Mouse (Mus musculus) layer of hippocampus, adult 2 months (tissue): ENCODE results near the gene Krtap31-2. TPM values are rescaled to one million over a fixed set of nuclear protein-coding genes. Genes with fewer than 3 reads are reported as not detected.

Experiments
- DNase-seq, 2 experiments: peaks; one replicate each; pipeline ENCODE4 v3.0.0; 2022; ENCODE audit warnings: low spot score in 2 of 2
- H3K27ac ChIP-seq: fragments of 200-600 bp; 2 replicates; pipeline ENCODE4 v1.8.1; 2022
- H3K4me3 ChIP-seq: fragments of 200-600 bp; 2 replicates; pipeline ENCODE4 v1.8.1; 2022; ENCODE audit warnings: mild to moderate bottlenecking
- CTCF ChIP-seq: fragments of 200-600 bp; conservative IDR thresholded peaks from 2 replicates; pipeline ENCODE4 v1.8.1; 2022; ENCODE audit warnings: antibody characterized with exemption, mild to moderate bottlenecking, moderate library complexity
- long read RNA-seq, 2 experiments: library from polyadenylated mRNA; stranded (forward); transcript quantifications; one replicate each; pipeline ENCODE4 v2.0.0; 2021; ENCODE audit warnings: borderline mapping rate in 2 of 2
- total RNA-seq, 2 experiments: library from RNA; stranded (reverse); gene quantifications; 2 replicates each; pipeline ENCODE4 v1.2.3; 2021

The Krtap31-2 gene
- not detected for total RNA-seq
- long read RNA-seq, experiment 1, result 0 reads
- long read RNA-seq, experiment 2, result 0 reads

DNA sequence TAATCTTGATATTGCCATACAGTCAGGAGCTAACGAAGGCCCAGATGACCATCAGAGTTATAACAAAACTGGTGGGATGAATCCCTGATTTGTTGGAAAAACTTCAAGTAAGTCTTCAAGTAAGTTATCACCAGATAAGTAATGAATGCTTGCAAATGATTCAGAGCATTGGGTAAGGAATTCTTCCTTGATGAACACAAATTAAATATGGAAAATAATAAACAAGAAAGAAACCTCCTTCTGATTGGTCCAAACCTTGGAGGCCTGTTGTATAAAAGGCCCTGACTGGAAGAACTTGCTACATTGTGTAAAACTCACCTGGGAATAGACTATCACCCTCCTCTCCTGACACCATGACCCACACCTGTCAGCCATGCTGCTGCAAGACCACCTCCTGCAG lies at the start of gene Krtap31-2:
Krtap31-2 (plus strand) TSS at position 301 of the 400 bp plus-strand sequence.
- DNase-seq, result no peak
- no peak within 1 kb of the TSS for H3K4me3 ChIP-seq
- TF ChIP-seq CTCF, result no peak
- H3K27ac ChIP-seq, result no peak within 1 kb of the TSS

GRCm38 (mm10) chr11:99907620-99908019 lies 28.5 kb upstream of the Krtap31-2 start, which contains the start of gene Krtap31-1:
TSS of gene Krtap31-1 (plus strand) at chr11:99907920.
- no peak for DNase-seq
- Histone ChIP-seq H3K27ac (no peak within 1 kb of the TSS), H3K4me3 (no peak within 1 kb of the TSS)
- no peak for TF ChIP-seq CTCF

GRCm38 (mm10) chr11:99914451-99914850 lies 21.6 kb upstream of the Krtap31-2 start, which contains the start of gene Gm11565:
TSS of gene Gm11565 (plus strand) at chr11:99914751.
- TF ChIP-seq CTCF, result no peak
- DNase-seq, result no peak
- Histone ChIP-seq H3K27ac (no peak within 1 kb of the TSS), H3K4me3 (no peak within 1 kb of the TSS)

GRCm38 (mm10) chr11:99937751-99938264 lies 1.7 kb downstream of the Krtap31-2 start:
- TF ChIP-seq CTCF, result no peak

GRCm38 (mm10) chr11:99948175-99948574 lies 12.1 kb downstream of the Krtap31-2 start, which contains the start of gene Krtap9-5:
TSS of gene Krtap9-5 (plus strand) at chr11:99948475.
- TF ChIP-seq CTCF, result no peak
- no peak within 1 kb of the TSS for H3K4me3 ChIP-seq
- H3K27ac ChIP-seq, result no peak within 1 kb of the TSS
- no peak for DNase-seq

More at GRCm38 (mm10) chr11:99937751-99938264, 1.7 kb downstream of the Krtap31-2 start:
- Histone ChIP-seq H3K27ac (no peak overlapping the region), H3K4me3 (no peak overlapping the region)
- no peak for DNase-seq

GRCm38 (mm10) chr11:99964213-99964612 lies 28.1 kb downstream of the Krtap31-2 start:
- peak; percentile 16 for TF ChIP-seq CTCF
- DNase-seq, result no peak
- no peak overlapping the region for H3K27ac ChIP-seq
- no peak overlapping the region for H3K4me3 ChIP-seq

DNA sequence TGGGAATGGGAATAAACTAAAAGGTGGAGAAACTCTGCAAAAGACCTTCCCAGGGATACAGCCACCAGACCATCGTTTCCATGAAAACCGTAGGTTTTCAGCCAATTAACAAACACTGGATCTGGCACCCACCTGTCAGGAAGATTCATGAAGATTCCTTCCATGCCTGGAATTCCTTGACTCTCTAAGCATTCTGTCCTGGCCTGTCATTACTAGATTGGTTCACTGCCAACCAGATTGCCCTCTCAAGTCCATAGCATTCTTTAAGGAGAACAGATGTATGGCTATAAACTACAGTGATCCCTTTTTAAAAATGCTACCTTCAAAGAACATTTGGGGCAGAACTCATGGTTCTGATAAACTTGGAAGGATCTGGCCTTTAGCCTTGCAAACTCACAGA lies 29.9 kb downstream of the Krtap31-2 start:
- Histone ChIP-seq H3K27ac (no peak overlapping the region), H3K4me3 (no peak overlapping the region)
- TF ChIP-seq CTCF, result no peak
- no peak for DNase-seq

- DNase-seq, result no peak
- Histone ChIP-seq H3K27ac (no peak within 1 kb of the TSS), H3K4me3 (no peak within 1 kb of the TSS)
- no peak for TF ChIP-seq CTCF
Observed at GRCm38 (mm10) chr11:99978953-99979352, 42.9 kb downstream of the Krtap31-2 start, which contains the start of gene Krtap29-1. TSS of gene Krtap29-1 (minus strand) at chr11:99979053.

DNA sequence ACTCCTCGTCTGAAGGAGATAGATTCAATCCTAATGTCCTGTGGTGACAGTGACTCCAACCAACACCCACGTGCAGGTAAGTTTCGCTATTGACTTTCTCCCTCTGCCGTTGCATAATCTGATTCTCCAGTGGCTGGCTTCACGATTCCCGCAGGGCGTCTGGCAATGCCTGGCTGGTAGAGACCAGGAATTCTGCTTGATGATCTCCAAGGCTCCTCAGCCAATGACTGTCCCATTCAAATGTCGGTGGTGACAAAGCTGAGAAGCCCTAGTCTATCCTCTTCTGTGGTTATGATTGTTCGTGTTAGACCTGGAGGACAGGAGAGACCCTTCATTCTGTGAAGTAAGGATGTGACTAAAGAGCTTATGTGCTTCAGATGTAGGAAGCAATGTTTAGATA lies 46.6 kb downstream of the Krtap31-2 start:
- TF ChIP-seq CTCF, result no peak
- no peak overlapping the region for H3K27ac ChIP-seq
- H3K4me3 ChIP-seq, result no peak overlapping the region
- no peak for DNase-seq

- Histone ChIP-seq H3K27ac (no peak overlapping the region), H3K4me3 (no peak overlapping the region)
- no peak for TF ChIP-seq CTCF
- no peak for DNase-seq
Observed at GRCm38 (mm10) chr11:99983442-99983841, 47.4 kb downstream of the Krtap31-2 start.

DNA sequence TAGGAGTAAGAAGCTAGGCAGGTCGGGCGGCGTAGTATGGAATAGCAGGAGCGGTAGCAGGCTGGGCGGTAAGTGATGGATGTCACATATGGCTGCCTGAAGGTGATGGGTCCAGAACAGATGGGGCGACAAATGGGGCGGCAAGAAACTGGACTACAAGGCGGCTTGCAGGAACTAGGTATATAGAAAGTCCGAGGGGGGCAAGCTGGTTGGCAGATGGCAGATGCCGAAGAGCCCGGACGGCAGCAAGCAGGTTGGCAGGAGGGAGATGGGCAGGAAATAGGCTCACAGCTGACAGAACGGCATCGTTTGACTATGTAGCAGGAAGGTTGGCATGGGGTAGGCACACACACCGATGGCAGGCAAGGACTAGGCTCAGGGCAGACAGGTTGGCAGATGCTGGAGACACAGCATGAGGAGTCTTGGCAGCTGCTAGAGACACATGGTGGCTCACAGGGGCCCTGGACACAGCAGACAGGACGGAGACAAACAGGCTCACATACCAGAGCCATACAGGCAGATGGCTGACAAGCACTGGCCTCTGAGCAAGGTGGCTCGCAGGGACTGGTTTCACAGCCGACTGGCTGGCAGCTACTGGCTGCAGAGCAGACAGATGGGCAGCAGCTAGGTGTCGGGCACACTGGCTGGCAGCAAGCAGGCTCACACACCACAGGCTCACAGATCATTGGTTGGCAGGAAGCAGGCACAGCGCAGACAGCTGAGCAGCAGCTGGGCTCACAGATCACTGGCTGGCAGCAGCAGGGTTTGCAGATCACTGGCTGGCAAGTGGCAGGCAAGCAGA lies 49.4 kb downstream of the Krtap31-2 start:
- TF ChIP-seq CTCF, result no peak
- Histone ChIP-seq H3K4me3 (0 out of 2 replicates have a peak overlapping the region, but pooled peaks have one; percentile 11), H3K27ac (0 out of 2 replicates have a peak overlapping the region, but pooled peaks have one; percentile 32)
- peak in 1 of 2 experiments; percentile 37 for DNase-seq

DNA sequence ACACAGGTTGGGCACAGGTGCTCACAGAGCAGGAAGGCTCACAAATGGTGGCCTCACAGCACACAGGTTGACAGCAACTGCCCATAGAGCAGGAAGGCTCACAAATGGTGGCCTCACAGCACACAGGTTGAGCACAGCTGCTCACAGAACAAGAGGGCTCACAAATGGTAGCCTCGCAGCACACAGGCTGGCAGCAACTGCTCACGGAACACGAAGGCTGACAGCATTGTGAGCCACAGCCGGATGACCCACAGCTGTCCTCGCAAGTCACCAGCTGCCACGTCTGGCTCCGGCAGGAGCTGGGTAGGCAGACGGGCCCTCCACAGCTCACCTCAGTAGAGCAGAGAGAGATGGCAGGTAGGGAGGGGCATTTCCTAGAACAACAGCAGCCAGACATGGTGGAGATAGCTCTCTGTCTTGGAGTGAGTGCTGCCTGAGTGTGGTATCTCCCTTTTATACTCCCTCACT lies 50.1 kb downstream of the Krtap31-2 start, which contains the start of gene Krtap16-1:
Krtap16-1 (minus strand) TSS at position 418 of the 468 bp plus-strand sequence.
- Histone ChIP-seq H3K27ac (0 out of 2 replicates have a peak within 1 kb of the TSS, but pooled peaks have one; percentile 32), H3K4me3 (0 out of 2 replicates have a peak within 1 kb of the TSS, but pooled peaks have one; percentile 11)
- DNase-seq, result no peak
- no peak for TF ChIP-seq CTCF

Other genes with a start within 250 kb of the Krtap31-2 start
- gene Gm14190, start 245.6 kb upstream of the Krtap31-2 start, total RNA-seq, result not detected
- gene Gm14180, start 202.0 kb upstream of the Krtap31-2 start, total RNA-seq, result not detected
- gene Gm11595, start 163.4 kb upstream of the Krtap31-2 start, total RNA-seq, result not detected
- not detected for gene Krtap4-8, start 155.6 kb upstream of the Krtap31-2 start, total RNA-seq
- gene Krtap4-9, start 151.1 kb upstream of the Krtap31-2 start, total RNA-seq, result not detected
- gene Gm11596, start 142.8 kb upstream of the Krtap31-2 start, total RNA-seq, result not detected
- gene Gm11569, start 137.4 kb upstream of the Krtap31-2 start, total RNA-seq, result not detected
- not detected for gene Gm11554, start 131.8 kb upstream of the Krtap31-2 start, total RNA-seq
- gene Krtap4-13, start 126.4 kb upstream of the Krtap31-2 start, total RNA-seq, result not detected
- not detected for gene Gm11564, start 120.6 kb upstream of the Krtap31-2 start, total RNA-seq
- not detected for gene 2300003K06Rik, start 98.2 kb upstream of the Krtap31-2 start, total RNA-seq
- gene Krtap4-16, start 84.7 kb upstream of the Krtap31-2 start, total RNA-seq, result not detected
- not detected for gene Gm11568, start 78.4 kb upstream of the Krtap31-2 start, total RNA-seq
- gene Gm11559, start 71.8 kb upstream of the Krtap31-2 start, total RNA-seq, result not detected
- gene Krtap9-1, start 62.9 kb upstream of the Krtap31-2 start, total RNA-seq, result not detected
- gene Gm11567, start 57.1 kb upstream of the Krtap31-2 start, total RNA-seq, result not detected
- gene Krtap31-1, start 28.4 kb upstream of the Krtap31-2 start, total RNA-seq, result not detected
- not detected for gene Gm11565, start 21.5 kb upstream of the Krtap31-2 start, total RNA-seq
- not detected for gene Krtap9-5, start 12.2 kb downstream of the Krtap31-2 start, total RNA-seq
- not detected for gene Krtap29-1, start 42.8 kb downstream of the Krtap31-2 start, total RNA-seq
- gene Krtap16-1, start 50.3 kb downstream of the Krtap31-2 start, total RNA-seq, result not detected
- gene Krtap17-1, start 57.7 kb downstream of the Krtap31-2 start, total RNA-seq, result not detected
- not detected for gene Krt33a, start 79.9 kb downstream of the Krtap31-2 start, total RNA-seq
- not detected for gene Krt33b, start 93.6 kb downstream of the Krtap31-2 start, total RNA-seq
- gene Krt34, start 105.3 kb downstream of the Krtap31-2 start, total RNA-seq, result not detected
- gene Krt31, start 114.3 kb downstream of the Krtap31-2 start, total RNA-seq, result not detected
- gene Krt32, start 151.9 kb downstream of the Krtap31-2 start, total RNA-seq, result not detected
- gene Krt35, start 159.9 kb downstream of the Krtap31-2 start, total RNA-seq, result not detected
- gene Krt36, start 169.3 kb downstream of the Krtap31-2 start, total RNA-seq, result not detected
- gene Krt13, start 185.3 kb downstream of the Krtap31-2 start, total RNA-seq, result not detected
- under 1 TPM in 1 of 2 experiments, not detected in 1; 0.77 TPM for gene Krt15, start 199.6 kb downstream of the Krtap31-2 start, total RNA-seq
- not detected for gene Krt19, start 212.4 kb downstream of the Krtap31-2 start, total RNA-seq